In the genomic region with DNA sequence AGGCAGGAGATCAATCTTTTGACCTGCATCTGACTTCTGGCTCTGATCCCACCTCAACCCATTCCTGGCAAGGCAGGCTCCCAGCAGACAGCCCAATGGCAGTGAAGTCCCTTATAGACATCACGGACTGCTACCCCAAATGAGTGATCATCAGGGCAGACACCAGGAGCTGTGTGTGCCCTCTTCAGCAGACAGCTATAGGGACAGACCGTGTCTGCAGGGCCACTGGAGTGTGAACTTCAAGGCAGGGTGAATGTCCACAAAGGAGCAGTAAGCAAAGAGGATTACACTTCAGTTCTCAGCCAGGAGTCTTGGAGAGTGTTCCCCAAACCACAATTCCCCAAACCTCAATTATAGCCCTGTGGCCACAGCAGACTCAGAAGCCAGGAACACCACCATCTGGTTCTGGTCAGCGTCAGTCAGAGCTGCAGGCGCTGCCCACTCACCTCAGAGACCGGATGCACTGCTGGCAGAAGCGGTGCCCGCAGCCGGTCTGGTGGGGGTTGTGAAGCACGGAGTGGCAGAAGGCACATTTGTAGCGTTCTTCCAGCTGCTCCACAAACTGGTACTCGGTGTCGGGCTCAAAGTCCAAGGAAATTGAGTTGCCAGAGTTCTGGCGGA, we compare ENCODE assay signal across 8 mouse cellular contexts. TPM values are rescaled to one million over a fixed set of nuclear protein-coding genes. Genes with fewer than 3 reads are reported as not detected.
DNase-seq lines count a peak whose midpoint lies in the region; ATAC-seq and TF ChIP-seq lines count a peak whose summit lies in the region.

No protein-coding gene starts in this region.

- no peaks in the 10 kb centered on the region for H3K36me3 ChIP-seq in hindbrain, postnatal 0 days (ENCODE audit: insufficient read depth, low read length)
- no peaks in the 10 kb centered on the region for H3K36me3 ChIP-seq in hindbrain, embryonic 10.5 days
- peaks cover 26% of the 10 kb centered on the region for H3K36me3 ChIP-seq in kidney, embryonic 16.5 days (ENCODE audit: insufficient read depth, low read length)
- H3K36me3 ChIP-seq in forebrain, embryonic 15.5 days = no peaks in the 10 kb centered on the region

- H3K9me3 ChIP-seq in hindbrain, postnatal 0 days (ENCODE audit: low read length) = no peaks in the 10 kb centered on the region
- no peaks in the 10 kb centered on the region for H3K9me3 ChIP-seq in hindbrain, embryonic 10.5 days
- no peaks in the 10 kb centered on the region for H3K9me3 ChIP-seq in kidney, embryonic 16.5 days (ENCODE audit: low read length)
- no peaks in the 10 kb centered on the region for H3K9me3 ChIP-seq in forebrain, embryonic 15.5 days

- TF ChIP-seq CTCF in hindbrain, postnatal 0 days (IDR thresholded peaks at IDR 0.05; ENCODE audit: low read depth) = no peak

- peaks cover 8% of the 10 kb centered on the region for H3K4me1 ChIP-seq in hindbrain, postnatal 0 days (ENCODE audit: insufficient read depth, low read length)
- H3K4me1 ChIP-seq in hindbrain, embryonic 10.5 days (replicated peaks) = peaks cover 17% of the 10 kb centered on the region; the same call in 1 of the 2 replicates
- peaks cover 26% of the 10 kb centered on the region for H3K4me1 ChIP-seq in kidney, embryonic 16.5 days (ENCODE audit: insufficient read depth, low read length)
- peaks cover 8% of the 10 kb centered on the region for H3K4me1 ChIP-seq in forebrain, embryonic 15.5 days

- 34% methylated on average over 13 of the region's 13 CpGs for whole genome bisulfite sequencing in hindbrain, postnatal 0 days
- WGBS in hindbrain, embryonic 10.5 days = 74% methylated on average over 13 of the region's 13 CpGs
- WGBS in kidney, embryonic 16.5 days = 14% methylated on average over 13 of the region's 13 CpGs
- WGBS in forebrain, embryonic 15.5 days = 67% methylated on average over 13 of the region's 13 CpGs

- no peaks in the 10 kb centered on the region for H3K27me3 ChIP-seq in hindbrain, postnatal 0 days (ENCODE audit: insufficient read depth, low read length)
- H3K27me3 ChIP-seq in hindbrain, embryonic 10.5 days (ENCODE audit: insufficient read depth, poor library complexity, severe bottlenecking) = no peaks in the 10 kb centered on the region
- no peaks in the 10 kb centered on the region for H3K27me3 ChIP-seq in kidney, embryonic 16.5 days (ENCODE audit: insufficient read depth, low read length)
- H3K27me3 ChIP-seq in forebrain, embryonic 15.5 days = no peaks in the 10 kb centered on the region

- peak; percentile 78 for ATAC-seq in hindbrain, postnatal 0 days
- ATAC-seq in kidney, embryonic 16.5 days (ENCODE audit: low FRiP score, low TSS enrichment) = peak; percentile 72
- peak; percentile 73 for ATAC-seq in megakaryocyte progenitor cell, adult 5-6 weeks (replicated peaks; ENCODE audit: poor library complexity)
- no peak for ATAC-seq in forebrain, embryonic 15.5 days (replicated peaks)

- DNase-seq in hindbrain, postnatal 0 days (ENCODE audit: low spot score) = peak; percentile 66
- no peak for DNase-seq in hindbrain, embryonic 10.5 days (ENCODE audit: low spot score)
- DNase-seq in adipocyte (ENCODE audit: low spot score) = peak; percentile 43
- DNase-seq in gastrocnemius, postnatal 4 days (ENCODE audit: low spot score in 2 of 2) = peak; percentile 38 to 39
- no peak for DNase-seq in adrenal gland, postnatal 4 days (ENCODE audit: low spot score in 2 of 2)

- H3K9ac ChIP-seq in hindbrain, postnatal 0 days (replicated peaks; ENCODE audit: low read length) = no peak overlapping the region
- H3K9ac ChIP-seq in kidney, embryonic 16.5 days (replicated peaks; ENCODE audit: low read length) = peak overlapping the region; percentile 55
- no peak overlapping the region for H3K9ac ChIP-seq in forebrain, embryonic 15.5 days (replicated peaks)

- peak overlapping the region; percentile 35 for H3K4me2 ChIP-seq in hindbrain, postnatal 0 days (ENCODE audit: low read depth, low read length)
- peak overlapping the region; percentile 54 for H3K4me2 ChIP-seq in kidney, embryonic 16.5 days (replicated peaks; ENCODE audit: low read depth, low read length)
- no peak overlapping the region for H3K4me2 ChIP-seq in forebrain, embryonic 15.5 days (replicated peaks)

- H3K27ac ChIP-seq in hindbrain, postnatal 0 days = peak overlapping the region; percentile 17
- no peak overlapping the region for H3K27ac ChIP-seq in hindbrain, embryonic 10.5 days
- peak overlapping the region; percentile 88 for H3K27ac ChIP-seq in kidney, embryonic 16.5 days (ENCODE audit: low read length)
- no peak overlapping the region for H3K27ac ChIP-seq in forebrain, embryonic 15.5 days (replicated peaks)

- no peak overlapping the region for H3K4me3 ChIP-seq in hindbrain, postnatal 0 days (ENCODE audit: low read length)
- no peak overlapping the region for H3K4me3 ChIP-seq in hindbrain, embryonic 10.5 days
- H3K4me3 ChIP-seq in kidney, embryonic 16.5 days (ENCODE audit: low read length) = peak overlapping the region; percentile 32
- H3K4me3 ChIP-seq in forebrain, embryonic 15.5 days = no peak overlapping the region

RNA-seq across cellular contexts. Expression of gene Traf5, which starts 22.3 kb away (rescaled TPM):
- 0.58 and 7.3 TPM in 2 replicates for total RNA-seq in hindbrain, postnatal 0 days (2014; rRNA removed)
- 1.4 and 2.0 TPM in 2 replicates for polyA plus RNA-seq in hindbrain, postnatal 0 days (2015; fragmentation: Nextera tagmentation; extraction: Ambion mirVana)
- 2.4 and 5.6 TPM in 2 replicates for polyA plus RNA-seq in hindbrain, embryonic 10.5 days (2016; fragmentation: Nextera tagmentation; extraction: Ambion mirVana)
- 10 to 100 TPM; 26.2 to 28.6 TPM for total RNA-seq in gastrocnemius, postnatal 4 days (2021)
- 23.6 and 25.2 TPM in 2 replicates for polyA plus RNA-seq in kidney, embryonic 16.5 days (2015; fragmentation: Nextera tagmentation; extraction: Ambion mirVana)
- total RNA-seq in megakaryocyte progenitor cell, adult 5-6 weeks (2015) = 4.1 and 4.5 TPM in 2 replicates
- 2.7 and 2.8 TPM in 2 replicates for total RNA-seq in megakaryocyte progenitor cell, adult 5-6 weeks (2017)
- 2.4 and 3.1 TPM in 2 replicates for polyA plus RNA-seq in forebrain, embryonic 15.5 days (2015; fragmentation: Nextera tagmentation; extraction: Ambion mirVana)
- 10 to 100 TPM; 10.7 to 10.8 TPM for total RNA-seq in adrenal gland, postnatal 4 days (2021)

Comparison
In these comparisons a context has a peak if more than half of its experiments do, and no peak if none do; other contexts are left out.
1. DNase-seq: peak in hindbrain, postnatal 0 days (single experiment), adipocyte (single experiment) and gastrocnemius, postnatal 4 days (2 of 2); none in hindbrain, embryonic 10.5 days (single experiment) and adrenal gland, postnatal 4 days (0 of 2).
2. H3K27ac ChIP-seq: peak in hindbrain, postnatal 0 days (single experiment) and kidney, embryonic 16.5 days (single experiment); none in hindbrain, embryonic 10.5 days (single experiment) and forebrain, embryonic 15.5 days (single experiment).